Mouse (Mus musculus) bone marrow, adult 2 months (tissue): ENCODE measurements around the gene Sdk2. TPM values are rescaled to one million over a fixed set of nuclear protein-coding genes. Genes with fewer than 3 reads are reported as not detected.

ENCODE experiments used
- H3K27ac ChIP-seq: fragments of 200-500 bp; 2 replicates; pipeline ENCODE4 v1.5.1; 2012; ENCODE audit warnings: low read depth, mild to moderate bottlenecking, control low read depth, inconsistent platforms, low read length; ENCODE audit not compliant: control insufficient read depth, poor library complexity, insufficient read depth
- H3K4me1 ChIP-seq: fragments of 200-500 bp; 2 replicates; pipeline ENCODE4 v1.6.1; 2011; ENCODE audit warnings: low read length; ENCODE audit not compliant: control insufficient read depth, insufficient read depth
- H3K4me3 ChIP-seq: fragments of 200-500 bp; replicated peaks from 2 replicates; pipeline ENCODE3; 2011; ENCODE audit warnings: mild to moderate bottlenecking, low read depth, low read length, control low read depth; ENCODE audit not compliant: control insufficient read depth
- CTCF ChIP-seq: fragments of 200-500 bp; IDR thresholded peaks from 2 replicates; pipeline ENCODE4 v1.5.1; 2011; ENCODE audit warnings: low read length, control low read depth; ENCODE audit not compliant: control insufficient read depth, insufficient read depth
- POLR2A ChIP-seq: fragments of 200-500 bp; IDR thresholded peaks from 2 replicates; pipeline ENCODE4 v1.6.1; 2011; ENCODE audit warnings: low read depth, mild to moderate bottlenecking, control low read depth, low read length, borderline replicate concordance; ENCODE audit not compliant: control insufficient read depth
- WGBS: fragments of 180-500 bp; shearing (Covaris S2); methylation state at CpG from one replicate; pipeline ENCODE4 v1.1.7; 2018; 5-methylcytosine and 5-hydroxymethylcytosine counted together
- polyA plus RNA-seq: library from polyadenylated mRNA; stranded (reverse); fragments of >200 nt; gene quantifications from 2 replicates; pipeline ENCODE4 v1.2.4, GENCODE M21; 2011; ENCODE audit warnings: low replicate concordance; ENCODE audit not compliant: missing spikeins, insufficient read depth, insufficient read length

Gene Sdk2
- polyA plus RNA-seq, 1 experiment = 0.17 TPM

DNA sequence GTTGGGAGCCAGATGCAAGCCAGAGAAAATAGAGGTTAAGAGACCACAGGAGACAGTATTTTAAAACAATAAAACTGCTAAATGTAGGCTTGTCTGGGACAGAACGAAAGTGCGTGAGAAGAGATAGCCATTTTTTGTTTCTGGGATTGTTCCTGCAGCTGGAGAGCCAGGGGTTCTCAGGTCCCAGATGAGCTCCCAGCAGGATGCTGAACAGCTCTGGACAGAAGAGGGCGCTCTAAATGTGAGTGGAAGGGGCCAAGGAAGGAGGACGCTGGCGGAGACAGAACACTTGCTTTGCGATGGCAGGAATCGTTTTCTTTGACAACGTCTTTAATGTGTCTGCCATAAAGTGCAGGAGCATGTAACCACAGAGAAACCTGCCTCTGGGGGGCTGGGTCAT lies 5.2 kb upstream of the Sdk2 start:
- peak; percentile 39; the same call in 1 of the 2 replicates for TF ChIP-seq CTCF
- TF ChIP-seq POLR2A = no peak
- no peak overlapping the region for H3K27ac ChIP-seq
- WGBS = 25% methylated on average over 8 of the region's 8 CpGs
- H3K4me1 ChIP-seq = no peaks in the 10 kb centered on the region
- H3K4me3 ChIP-seq = no peak overlapping the region

GRCm38 (mm10) chr11:114070881-114071280 lies 4.0 kb upstream of the Sdk2 start:
- WGBS = 54% methylated on average over 6 of the region's 6 CpGs
- H3K4me3 ChIP-seq = no peak overlapping the region
- no peaks in the 10 kb centered on the region for H3K4me1 ChIP-seq
- no peak for TF ChIP-seq POLR2A
- 0 out of 2 replicates have a peak, but pooled peaks have one; percentile 19 for TF ChIP-seq CTCF
- no peak overlapping the region for H3K27ac ChIP-seq

GRCm38 (mm10) chr11:114070131-114070530 lies 3.3 kb upstream of the Sdk2 start:
- WGBS = 67% methylated on average over 8 of the region's 8 CpGs
- Histone ChIP-seq H3K4me1 (no peaks in the 10 kb centered on the region), H3K4me3 (no peak overlapping the region), H3K27ac (no peak overlapping the region)
- no peak for TF ChIP-seq CTCF
- TF ChIP-seq POLR2A = no peak

DNA sequence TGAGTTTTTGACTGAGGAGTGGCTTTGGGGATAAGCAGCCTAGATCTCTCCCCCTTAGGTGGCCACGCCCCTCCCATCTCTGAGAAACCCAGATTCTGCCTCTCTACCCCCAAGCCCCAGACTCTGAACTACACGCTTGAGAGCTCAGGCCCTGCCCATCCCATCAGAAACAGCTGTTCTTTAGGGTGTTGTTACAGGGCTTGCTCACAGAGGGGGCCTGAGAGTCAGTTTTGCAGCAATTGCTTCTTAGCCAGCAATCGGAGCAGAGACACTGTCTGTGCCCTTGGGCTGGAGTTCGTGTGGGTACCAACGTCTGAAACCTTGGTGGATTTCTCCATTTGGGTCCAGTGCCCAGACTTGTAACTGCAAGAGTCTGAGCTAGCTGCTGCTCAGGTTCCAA lies 1.5 kb upstream of the Sdk2 start:
- 7% methylated on average over 5 of the region's 5 CpGs for WGBS
- Histone ChIP-seq H3K4me1 (no peaks in the 10 kb centered on the region), H3K4me3 (no peak overlapping the region), H3K27ac (no peak overlapping the region)
- TF ChIP-seq CTCF = peak; percentile 14; the same call in 1 of the 2 replicates
- TF ChIP-seq POLR2A = no peak

DNA sequence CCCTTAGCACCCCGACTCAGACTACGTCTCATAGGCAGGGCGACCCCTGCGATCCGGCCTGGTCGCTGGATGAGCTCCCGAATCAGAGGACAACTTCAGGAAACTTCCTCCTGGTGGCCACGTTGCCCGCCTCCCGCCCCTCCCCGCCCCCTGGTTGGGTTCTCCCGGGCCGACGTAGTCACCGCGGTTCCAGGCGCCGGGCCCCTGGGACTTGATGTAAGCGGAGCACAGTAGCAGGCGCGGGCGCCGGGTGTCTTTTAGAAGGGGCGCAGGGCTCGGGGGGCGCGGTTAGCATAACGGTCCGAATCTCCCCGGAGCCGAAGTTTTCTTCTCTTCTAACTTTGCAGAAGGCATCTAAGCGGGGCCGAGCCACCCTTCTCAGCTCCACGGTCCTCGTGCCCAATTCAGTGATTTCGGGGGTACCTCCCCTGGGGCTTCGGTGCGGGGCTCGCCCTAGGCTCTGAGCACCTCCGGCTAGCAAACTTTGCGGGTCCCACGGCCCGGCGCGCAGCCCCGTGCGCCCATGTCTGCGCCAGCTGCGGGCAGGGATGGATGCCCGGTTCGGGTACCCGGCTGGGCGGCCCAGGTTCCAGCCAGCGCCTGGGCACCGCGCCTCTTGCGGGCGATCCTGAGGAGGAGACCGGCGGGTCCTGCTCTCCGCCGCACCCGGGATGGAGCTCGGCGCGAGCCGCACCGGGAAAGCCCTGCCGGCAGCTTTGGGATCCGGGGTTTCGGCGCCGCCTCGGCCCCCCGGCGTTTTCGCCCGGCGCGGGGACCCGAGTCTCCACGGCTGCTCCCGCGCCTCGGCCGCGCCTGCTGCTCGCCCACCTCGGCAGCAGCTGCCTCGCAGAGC lies 522 bp downstream of the Sdk2 start:
- H3K4me3 ChIP-seq = no peak overlapping the region
- 2% methylated on average over 90 of the region's 90 CpGs for WGBS
- H3K4me1 ChIP-seq = no peaks in the 10 kb centered on the region
- H3K27ac ChIP-seq = no peak overlapping the region
- TF ChIP-seq CTCF (no peak), POLR2A (no peak)

GRCm38 (mm10) chr11:114065596-114065995 lies 1.2 kb downstream of the Sdk2 start:
- Histone ChIP-seq H3K4me1 (no peaks in the 10 kb centered on the region), H3K4me3 (no peak overlapping the region), H3K27ac (no peak overlapping the region)
- WGBS = 8% methylated on average over 19 of the region's 19 CpGs
- TF ChIP-seq CTCF (no peak), POLR2A (no peak)

- H3K4me3 ChIP-seq = no peak overlapping the region
- H3K27ac ChIP-seq = no peak overlapping the region
- no peaks in the 10 kb centered on the region for H3K4me1 ChIP-seq
- 4% methylated on average over 32 of the region's 32 CpGs for WGBS
- TF ChIP-seq CTCF (no peak), POLR2A (no peak)
These were observed 1.9 kb downstream of the Sdk2 start for GRCm38 (mm10) chr11:114064871-114065388.

- H3K4me3 ChIP-seq = no peak overlapping the region
- no peak for TF ChIP-seq POLR2A
- no peak for TF ChIP-seq CTCF
- H3K27ac ChIP-seq = no peak overlapping the region
- WGBS = 73% methylated on average over 7 of the region's 7 CpGs
- H3K4me1 ChIP-seq = no peaks in the 10 kb centered on the region
These were observed 4.9 kb downstream of the Sdk2 start for GRCm38 (mm10) chr11:114061946-114062345.

GRCm38 (mm10) chr11:114061265-114061664 lies 5.6 kb downstream of the Sdk2 start:
- no peak overlapping the region for H3K27ac ChIP-seq
- no peaks in the 10 kb centered on the region for H3K4me1 ChIP-seq
- no peak overlapping the region for H3K4me3 ChIP-seq
- TF ChIP-seq CTCF = no peak
- TF ChIP-seq POLR2A = no peak
- 68% methylated on average over 2 of the region's 2 CpGs for WGBS
